Mouse (Mus musculus): ENCODE results near the gene Krt17.

GRCm38 (mm10) chr11:100262058-100262980 lies 1.5 kb upstream of the Krt17 start:
- TF ChIP-seq USF1 (IDR thresholded peaks at IDR 0.05; ENCODE audit: low read depth): no peak
- no peak for TF ChIP-seq POLR2A (IDR thresholded peaks at IDR 0.05; ENCODE audit: insufficient read length, low read depth)
- no peak for TF ChIP-seq MAX (IDR thresholded peaks at IDR 0.05; ENCODE audit: low read depth)
- TF ChIP-seq SRF (IDR thresholded peaks at IDR 0.05; ENCODE audit: control insufficient read depth, insufficient read length, low read depth): no peak
- TF ChIP-seq CEBPB (IDR thresholded peaks at IDR 0.05; ENCODE audit: insufficient read depth, poor library complexity, severe bottlenecking): no peak
- TF ChIP-seq REST (IDR thresholded peaks at IDR 0.05; ENCODE audit: insufficient read depth, insufficient read length): no peak
- TF ChIP-seq POLR2AphosphoS2 (IDR thresholded peaks at IDR 0.05; ENCODE audit: insufficient read length, low read depth): no peak
- no peak for TF ChIP-seq E2F4 (IDR thresholded peaks at IDR 0.05; ENCODE audit: insufficient read depth)
- TF ChIP-seq MYOG (IDR thresholded peaks at IDR 0.05; ENCODE audit: control insufficient read depth in 1 of 3, insufficient read depth in 1 of 3, insufficient read length in 2 of 3, low read depth in 2 of 3): no peak

Measured in myocyte (in vitro differentiated cells).